Mouse (Mus musculus) liver, adult 10 weeks (tissue): Measurements from ENCODE around the gene Clcn1. TPM values are rescaled to one million over a fixed set of nuclear protein-coding genes. Genes with fewer than 3 reads are reported as not detected.

Experiments used
- polyA plus RNA-seq: library from polyadenylated mRNA; stranded (reverse); fragments of 350-450 nt; fragmentation: Illumina TruSeq; extraction: RNeasy Lipid Tissue Mini Kit (QIAGEN cat#74804); gene quantifications from one replicate; pipeline ENCODE4 v1.2.3, GENCODE M21; 2014; ENCODE audit warnings: low read depth, low replicate concordance

The Clcn1 gene
- polyA plus RNA-seq, result not detected

DNA sequence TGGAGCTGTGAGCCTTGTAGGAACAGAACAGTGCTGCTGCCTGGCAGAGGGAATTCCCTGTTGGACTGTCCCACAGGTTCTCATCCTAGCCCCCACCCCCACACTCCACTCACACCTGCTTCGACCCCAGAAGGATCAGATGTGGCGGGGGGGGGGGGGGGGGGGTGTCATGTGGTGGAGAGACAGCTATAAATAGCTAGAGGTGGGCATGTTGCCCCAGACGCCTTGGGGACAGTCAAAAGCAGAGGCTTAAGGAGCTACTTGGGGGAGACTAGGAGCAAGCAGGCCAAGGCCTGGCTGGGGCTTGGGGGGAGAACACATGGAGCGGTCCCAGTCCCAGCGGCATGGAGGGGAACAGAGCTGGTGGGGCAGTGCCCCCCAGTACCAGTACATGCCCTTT lies at the start of gene Clcn1:
TSS of gene Clcn1 (plus strand) at position 238 of the 400 bp plus-strand sequence.

DNA sequence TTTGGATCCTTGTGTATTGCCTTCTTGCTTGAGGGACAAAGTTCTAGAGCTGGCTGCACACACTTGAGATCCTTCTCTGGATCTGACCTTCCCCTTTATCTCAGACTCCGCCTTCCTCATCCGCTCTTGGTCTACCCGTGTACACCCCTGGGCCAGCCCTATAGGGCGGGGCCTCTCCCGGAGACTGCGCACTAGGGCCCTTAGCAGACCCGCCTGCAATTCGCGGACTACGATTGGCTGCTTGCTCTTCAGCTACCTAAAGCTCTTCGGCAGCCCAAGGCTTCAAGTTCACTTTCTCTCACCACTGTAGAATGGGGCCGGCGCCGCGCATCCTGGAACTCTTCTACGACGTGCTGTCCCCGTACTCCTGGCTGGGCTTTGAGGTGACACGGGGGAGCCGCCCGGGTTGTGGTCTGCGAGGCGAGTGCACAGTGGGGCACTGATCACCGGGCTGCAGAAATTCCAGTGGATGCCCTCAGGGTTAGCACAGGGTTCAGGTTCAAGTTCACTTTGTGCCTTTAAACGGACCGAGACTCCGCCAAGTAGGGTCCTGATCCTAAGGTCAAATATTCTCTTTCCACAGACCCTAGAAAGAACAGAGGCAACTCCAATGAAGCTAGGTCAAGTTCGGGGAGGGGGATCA lies 40.7 kb upstream of the Clcn1 start, which contains the start of gene Gstk1:
TSS of gene Gstk1 (plus strand) at position 225 of the 643 bp plus-strand sequence.

DNA sequence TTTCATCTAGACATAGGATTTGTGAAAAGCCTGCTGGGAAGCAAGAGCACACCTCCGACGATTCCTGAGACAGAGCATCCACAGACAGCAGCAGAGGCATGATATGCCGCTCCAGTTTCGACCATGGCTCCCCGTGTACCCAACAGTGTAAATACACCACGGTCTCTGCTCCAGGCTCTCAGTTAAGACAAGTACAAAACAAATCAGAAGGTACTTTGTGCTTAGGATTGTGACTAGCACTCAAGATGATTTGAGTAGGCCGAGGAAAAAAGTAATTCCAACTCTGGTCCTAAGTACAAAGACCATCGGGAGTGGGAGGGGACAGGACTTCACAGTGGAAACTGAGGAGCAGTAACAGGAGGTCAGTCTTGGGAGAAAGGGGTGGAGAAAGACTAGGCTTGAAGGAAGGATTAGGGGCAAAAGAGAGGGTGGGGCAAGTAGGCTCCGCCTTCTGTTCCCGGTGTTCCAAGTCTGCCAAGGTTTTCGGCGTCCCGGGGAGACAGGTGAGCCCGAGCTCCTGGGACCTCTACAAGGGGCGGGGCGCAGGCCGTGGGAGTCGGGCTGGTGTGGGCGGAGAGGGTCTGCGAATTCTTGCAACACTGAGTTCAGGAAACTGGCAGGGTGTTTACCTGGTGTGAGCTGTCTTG lies 24.8 kb upstream of the Clcn1 start, which contains the start of gene Tmem139:
TSS of gene Tmem139 (plus strand) at position 447 of the 647 bp plus-strand sequence.

DNA sequence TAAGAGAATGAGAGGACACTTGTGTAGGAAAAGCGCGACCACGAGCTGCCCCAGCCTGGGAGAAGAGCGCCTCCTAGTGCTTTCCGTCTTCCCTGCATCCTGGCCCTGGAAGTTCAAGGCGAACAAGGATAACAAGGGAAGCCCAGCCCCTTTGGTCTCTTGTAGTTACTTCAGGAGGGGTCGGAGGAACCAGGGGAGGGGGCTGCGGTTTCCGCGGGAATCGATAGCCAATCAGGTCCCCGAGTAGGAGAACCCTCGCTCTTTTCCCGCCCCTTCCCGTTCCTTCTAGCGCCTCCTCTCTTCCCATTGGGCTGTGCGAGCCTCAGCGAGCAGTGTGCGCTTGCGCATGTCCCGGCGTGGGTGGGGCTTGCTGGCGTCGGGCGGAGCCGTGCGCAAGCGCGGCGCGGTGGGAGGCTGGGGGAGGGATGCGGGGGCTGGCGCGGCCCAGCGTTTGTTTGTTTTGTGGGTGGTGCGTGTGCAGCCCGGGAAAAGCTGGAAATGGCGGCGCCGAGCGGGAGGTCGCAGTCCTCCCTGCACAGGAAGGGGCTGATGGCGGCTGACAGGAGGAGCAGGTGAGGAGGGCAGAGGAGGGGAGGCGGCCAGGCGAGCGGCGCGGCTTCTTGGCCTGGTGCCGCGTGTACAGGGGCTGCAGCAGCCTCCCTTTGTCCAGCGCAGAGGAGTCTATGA lies 21.7 kb upstream of the Clcn1 start, which contains the start of gene Casp2:
TSS of gene Casp2 (plus strand) at position 360 of the 687 bp plus-strand sequence.

DNA sequence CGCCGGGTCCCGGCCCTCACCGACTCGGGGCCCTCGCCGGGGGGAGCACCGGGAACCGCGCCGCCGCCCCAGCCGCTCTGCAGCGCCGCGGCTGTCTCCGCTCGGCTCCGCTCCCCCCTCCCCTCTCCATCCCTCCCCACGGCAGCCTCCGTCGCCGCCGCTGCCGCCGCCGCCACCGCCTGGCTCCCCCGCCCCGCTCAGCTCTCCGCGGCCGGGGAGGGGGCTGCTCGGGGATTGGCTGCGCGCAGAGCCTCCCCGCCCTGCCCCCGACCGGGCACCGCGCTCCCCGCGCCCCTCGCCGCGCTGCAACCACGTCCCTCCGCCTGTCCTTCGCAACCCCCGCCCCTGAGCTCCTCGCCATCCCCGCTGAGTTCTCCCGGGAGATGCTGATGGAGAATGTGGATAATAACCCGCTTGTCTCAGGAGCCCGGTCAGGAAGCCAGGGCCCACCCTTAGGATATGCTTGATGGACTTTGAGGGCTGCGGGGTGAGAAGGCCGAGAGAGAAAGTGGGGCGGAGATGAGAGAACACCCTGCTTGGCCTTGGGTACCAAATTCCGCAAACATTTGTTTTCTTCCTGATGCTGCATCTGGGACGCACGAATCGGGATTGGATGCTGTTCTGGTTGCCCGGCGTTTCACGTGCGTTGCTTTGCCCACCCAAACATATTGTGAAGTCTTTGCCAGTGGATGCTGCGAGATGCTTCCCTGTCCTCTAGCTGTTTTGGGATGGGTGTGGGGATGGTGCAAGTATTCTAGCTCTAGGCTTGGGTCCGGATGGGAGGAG lies 38.2 kb downstream of the Clcn1 start, which contains the start of gene Fam131b:
TSS of gene Fam131b (minus strand) at position 162 of the 786 bp plus-strand sequence.

DNA sequence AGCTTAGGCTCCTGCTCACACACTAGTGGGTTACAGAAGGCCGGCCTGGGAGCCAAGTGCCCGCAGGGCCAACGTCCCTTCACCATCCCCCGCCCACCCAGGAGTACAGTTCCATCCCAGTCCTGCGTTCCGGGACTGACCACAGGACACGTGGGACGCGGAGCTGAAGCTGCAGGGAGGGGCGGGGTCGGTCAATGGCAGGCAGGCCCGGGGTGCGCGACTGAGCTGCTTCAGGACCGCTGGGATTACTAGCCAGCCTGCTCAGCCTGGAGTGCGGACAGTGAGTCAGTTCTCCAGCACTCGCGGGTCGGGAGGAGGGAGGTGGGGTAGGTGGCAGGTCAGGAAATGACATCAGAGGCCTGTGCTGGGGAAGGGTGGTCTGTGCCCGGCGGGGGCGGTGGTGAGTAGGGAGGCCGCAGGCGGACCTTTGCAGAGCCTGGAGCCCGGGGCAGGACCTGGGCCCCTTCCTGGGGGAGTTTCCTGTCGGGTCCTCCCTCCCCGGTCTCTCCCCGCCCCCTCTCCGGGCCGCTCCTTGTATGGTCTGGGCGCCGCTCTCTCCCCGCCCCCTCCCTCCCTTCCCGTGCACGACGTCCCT lies 63.0 kb downstream of the Clcn1 start, which contains the start of gene Zyx:
TSS of gene Zyx (plus strand) at position 205 of the 595 bp plus-strand sequence.

Other genes starting within 250 kb of the Clcn1 start
- gene Sva, start 248.3 kb upstream of the Clcn1 start, polyA plus RNA-seq, result not detected
- gene Tas2r139, start 145.7 kb upstream of the Clcn1 start, polyA plus RNA-seq, result not detected
- not detected for gene Tas2r144, start 71.4 kb upstream of the Clcn1 start, polyA plus RNA-seq
- gene Gstk1, start 40.8 kb upstream of the Clcn1 start, polyA plus RNA-seq, result 200 TPM
- 0.58 TPM for gene Tmem139, start 24.7 kb upstream of the Clcn1 start, polyA plus RNA-seq
- 5.0 TPM for gene Casp2, start 21.7 kb upstream of the Clcn1 start, polyA plus RNA-seq
- gene Fam131b, start 38.0 kb downstream of the Clcn1 start, polyA plus RNA-seq, result not detected
- gene Zyx, start 62.9 kb downstream of the Clcn1 start, polyA plus RNA-seq, result 3.2 TPM
- 4.6 TPM for gene Epha1, start 86.6 kb downstream of the Clcn1 start, polyA plus RNA-seq
- gene Tas2r143, start 113.6 kb downstream of the Clcn1 start, polyA plus RNA-seq, result not detected
- not detected for gene Tas2r135, start 118.7 kb downstream of the Clcn1 start, polyA plus RNA-seq
- gene Tas2r126, start 147.8 kb downstream of the Clcn1 start, polyA plus RNA-seq, result not detected
- not detected for gene Olfr458, start 178.5 kb downstream of the Clcn1 start, polyA plus RNA-seq
- gene Olfr457, start 189.7 kb downstream of the Clcn1 start, polyA plus RNA-seq, result not detected
- gene Olfr456, start 200.5 kb downstream of the Clcn1 start, polyA plus RNA-seq, result not detected